Mouse (Mus musculus) brain, embryonic 14.5 days (tissue): Measurements from ENCODE around the gene Mcrip2. TPM values are rescaled to one million over a fixed set of nuclear protein-coding genes. Genes with fewer than 3 reads are reported as not detected.
A peak's percentile ranks its signal among the peaks of the same experiment; 100 is the strongest.

Experiments
- DNase-seq: peaks from one replicate; pipeline ENCODE4 v3.0.0-alpha.2; 2011; ENCODE audit warnings: low read depth
- CTCF ChIP-seq: fragments of 200-500 bp; IDR thresholded peaks from 2 replicates; pipeline ENCODE4 v1.5.1; 2012; ENCODE audit warnings: inconsistent platforms, mild to moderate bottlenecking, moderate library complexity, borderline replicate concordance; ENCODE audit not compliant: insufficient read depth, insufficient read length; ENCODE audit errors: extremely low read depth
- POLR2A ChIP-seq: fragments of 200-500 bp; IDR thresholded peaks from 2 replicates; pipeline ENCODE4 v1.6.1; 2012; ENCODE audit warnings: mild to moderate bottlenecking, inconsistent platforms, borderline replicate concordance; ENCODE audit not compliant: poor library complexity, insufficient read depth, insufficient read length, severe bottlenecking; ENCODE audit errors: extremely low read depth
- polyA plus RNA-seq: library from polyadenylated mRNA; depleted of rRNA; stranded (reverse); fragments of >200 nt; gene quantifications from 2 replicates; pipeline ENCODE4 v1.2.3, GENCODE M21; 2012

Mcrip2 gene
- polyA plus RNA-seq, 1 experiment = 11.7 TPM

DNA sequence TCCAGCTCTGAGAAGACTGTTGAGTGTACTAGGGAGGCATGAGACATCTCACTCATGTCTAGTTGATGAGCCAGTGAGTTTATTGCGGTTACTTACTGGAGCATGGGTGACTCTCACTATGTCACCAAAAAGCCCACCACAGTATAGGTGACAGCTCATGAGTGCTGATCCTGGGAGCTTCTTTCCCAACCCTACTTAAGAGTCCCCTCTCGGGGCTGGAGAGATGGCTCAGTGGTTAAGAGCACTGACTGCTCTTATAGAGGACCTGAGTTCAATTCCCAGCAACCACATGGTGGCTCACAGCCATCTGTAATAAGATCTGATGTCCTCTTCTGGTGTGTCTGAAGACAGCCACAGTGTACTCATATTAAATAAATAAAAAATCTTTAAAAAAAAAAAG, 1.4 kb upstream of the Mcrip2 start:
- TF ChIP-seq POLR2A = no peak
- no peak for TF ChIP-seq CTCF
- no peak for DNase-seq

DNA sequence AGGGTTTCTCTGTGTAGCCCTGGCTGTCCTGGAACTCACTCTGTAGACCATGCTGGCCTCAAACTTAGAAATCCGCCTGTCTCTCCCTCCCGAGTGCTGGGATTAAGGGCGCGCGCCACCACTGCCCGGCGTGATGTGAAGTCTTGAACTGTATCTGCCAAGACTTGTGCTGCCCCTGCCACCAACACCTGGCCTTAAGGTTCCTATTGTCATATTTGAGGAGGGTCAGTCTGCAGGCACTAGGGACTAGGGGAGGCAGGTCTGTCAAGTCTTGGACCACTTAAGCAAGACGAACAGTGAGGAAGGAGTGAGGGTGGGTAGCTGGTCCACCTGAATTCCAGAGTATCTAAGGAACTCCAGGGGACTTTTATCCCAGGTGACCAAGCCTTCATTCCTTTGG, 934 bp upstream of the Mcrip2 start:
- no peak for TF ChIP-seq POLR2A
- no peak for TF ChIP-seq CTCF
- no peak for DNase-seq

DNA sequence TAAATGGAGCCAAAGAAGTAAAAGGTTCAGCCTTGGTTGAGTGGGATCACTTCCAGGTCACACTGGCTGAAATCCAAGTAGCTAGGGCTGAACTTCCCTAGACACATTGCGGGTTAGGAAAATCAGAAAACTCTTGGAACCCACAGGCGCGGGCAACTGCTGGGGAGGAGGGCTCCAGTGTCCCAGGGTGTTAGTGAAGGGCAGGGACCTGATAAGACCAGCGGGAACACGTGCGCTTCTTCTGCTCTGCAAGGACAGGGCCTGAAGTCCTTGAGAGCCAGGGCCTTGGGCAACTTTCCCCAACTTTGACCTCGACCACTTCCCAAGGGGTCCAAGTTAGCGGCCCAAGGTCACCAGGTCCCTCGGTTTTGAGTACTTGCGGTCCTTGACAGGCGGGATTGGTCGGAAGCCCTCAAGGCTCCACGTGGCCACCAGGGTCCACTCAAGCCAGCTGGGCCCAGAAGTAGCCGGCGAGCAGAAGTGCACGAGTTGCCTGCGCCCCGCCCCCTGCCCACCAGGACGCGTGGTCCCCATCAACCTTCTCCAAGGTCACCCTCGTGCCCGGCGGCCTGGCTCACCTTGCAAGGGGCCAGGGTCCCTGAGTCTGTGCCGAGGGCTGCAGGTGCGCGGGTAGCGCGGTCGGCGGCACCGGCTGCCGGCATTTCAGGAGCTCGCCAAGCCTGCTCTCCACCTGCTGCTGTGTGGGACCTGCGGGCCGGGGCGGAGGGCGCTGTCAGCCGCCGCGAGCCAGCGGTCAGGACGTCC, 546 bp downstream of the Mcrip2 start:
- TF ChIP-seq POLR2A (no peak), CTCF (no peak)
- DNase-seq = no peak

DNA sequence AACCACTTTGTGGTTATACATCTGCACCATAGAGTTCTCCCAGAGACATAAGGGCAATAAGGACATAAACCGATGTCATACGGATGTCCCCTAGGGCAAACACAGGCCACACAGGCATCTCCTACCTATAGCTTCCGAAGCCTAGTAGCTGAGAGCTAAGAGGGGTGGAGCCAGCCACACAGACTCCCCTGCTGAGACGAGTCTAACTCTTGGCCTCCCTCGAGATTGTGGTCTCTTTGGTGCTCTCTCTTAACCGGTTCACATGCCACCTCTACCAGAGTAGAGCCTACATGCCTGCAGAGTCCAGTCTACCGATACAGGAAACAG, 1.1 kb downstream of the Mcrip2 start:
- TF ChIP-seq POLR2A = no peak
- TF ChIP-seq CTCF = no peak
- no peak for DNase-seq

DNA sequence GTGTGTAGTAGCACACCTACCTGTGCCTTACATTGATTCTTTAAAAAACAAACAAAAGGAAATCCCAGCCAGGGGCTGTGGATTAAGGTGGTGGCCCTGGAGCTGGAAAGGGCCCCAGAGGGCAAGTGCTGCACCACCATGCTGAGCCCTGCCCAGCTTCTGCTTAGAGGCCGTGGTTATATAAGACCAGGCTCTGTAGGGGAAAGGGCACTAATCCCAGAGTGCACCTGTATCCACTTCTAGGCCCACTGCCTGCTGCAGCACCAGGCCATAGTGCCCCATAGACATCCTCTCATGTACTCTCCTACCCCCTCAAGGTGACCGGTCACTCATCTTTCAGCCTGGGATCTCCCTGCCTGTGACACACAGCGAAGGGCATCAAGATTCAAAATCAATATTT, 2.4 kb downstream of the Mcrip2 start:
- TF ChIP-seq CTCF = no peak
- TF ChIP-seq POLR2A = no peak
- no peak for DNase-seq

DNA sequence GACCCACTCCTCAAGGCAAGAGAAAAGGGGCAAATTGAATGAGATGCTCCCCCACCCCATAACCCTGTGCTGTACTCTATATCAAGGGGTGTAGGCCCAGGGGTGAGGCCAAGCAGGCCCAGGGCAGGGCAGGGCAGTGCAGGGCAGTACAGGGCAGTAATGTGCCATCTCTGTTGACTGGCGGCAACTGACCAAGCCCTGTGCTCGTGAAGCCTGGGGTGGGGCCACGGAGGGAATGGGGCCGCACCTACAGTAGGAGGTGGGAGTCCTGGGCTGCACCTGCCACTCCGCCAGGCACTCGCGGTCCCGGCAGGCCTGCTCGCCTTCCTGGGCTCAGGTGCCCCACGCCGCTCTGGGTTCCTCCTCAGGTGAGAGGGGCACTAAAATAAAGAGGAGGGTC, 3.3 kb downstream of the Mcrip2 start:
- TF ChIP-seq POLR2A = no peak
- TF ChIP-seq CTCF = no peak
- DNase-seq = no peak

DNA sequence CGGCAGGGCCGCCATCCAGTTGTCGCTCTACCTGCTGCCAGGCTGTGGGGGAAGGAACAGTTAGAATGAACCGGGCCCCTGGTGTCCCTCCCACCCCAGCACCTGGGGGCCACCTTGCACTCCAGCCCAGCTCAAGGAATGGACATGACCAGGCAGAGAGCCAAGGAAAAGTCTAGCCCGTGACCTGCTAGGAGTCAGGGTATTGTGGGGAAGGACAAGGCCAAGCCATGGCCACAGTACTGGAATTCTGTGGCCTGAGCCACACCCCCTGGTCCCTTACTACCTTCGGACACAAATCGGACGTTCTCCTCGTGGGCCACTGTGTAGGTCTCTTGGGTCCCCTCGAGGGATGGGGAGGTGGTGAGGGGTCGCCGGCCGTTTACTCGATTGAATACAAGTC, 4.3 kb downstream of the Mcrip2 start:
- DNase-seq = no peak
- no peak for TF ChIP-seq CTCF
- no peak for TF ChIP-seq POLR2A

DNA sequence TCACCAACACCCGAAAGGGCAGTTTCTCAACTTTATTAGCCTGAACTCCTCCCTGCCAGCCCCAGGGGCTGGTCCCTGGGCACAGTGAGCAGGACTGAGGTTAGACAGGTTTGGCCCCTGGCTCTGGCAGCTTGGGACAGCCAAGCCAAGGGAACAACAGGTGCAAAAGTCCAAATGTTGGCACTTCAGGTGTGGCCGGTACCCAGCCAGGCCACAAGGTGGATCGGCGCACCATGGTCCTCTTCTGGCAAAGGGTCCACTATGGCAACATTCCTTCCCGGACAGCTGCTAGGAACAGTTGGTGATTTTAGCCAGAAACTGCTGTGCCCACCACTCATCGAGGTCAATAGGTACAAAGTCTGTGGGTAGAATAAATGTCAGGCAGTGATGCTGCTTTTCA, 4.9 kb downstream of the Mcrip2 start:
- DNase-seq = no peak
- TF ChIP-seq CTCF = no peak

DNA sequence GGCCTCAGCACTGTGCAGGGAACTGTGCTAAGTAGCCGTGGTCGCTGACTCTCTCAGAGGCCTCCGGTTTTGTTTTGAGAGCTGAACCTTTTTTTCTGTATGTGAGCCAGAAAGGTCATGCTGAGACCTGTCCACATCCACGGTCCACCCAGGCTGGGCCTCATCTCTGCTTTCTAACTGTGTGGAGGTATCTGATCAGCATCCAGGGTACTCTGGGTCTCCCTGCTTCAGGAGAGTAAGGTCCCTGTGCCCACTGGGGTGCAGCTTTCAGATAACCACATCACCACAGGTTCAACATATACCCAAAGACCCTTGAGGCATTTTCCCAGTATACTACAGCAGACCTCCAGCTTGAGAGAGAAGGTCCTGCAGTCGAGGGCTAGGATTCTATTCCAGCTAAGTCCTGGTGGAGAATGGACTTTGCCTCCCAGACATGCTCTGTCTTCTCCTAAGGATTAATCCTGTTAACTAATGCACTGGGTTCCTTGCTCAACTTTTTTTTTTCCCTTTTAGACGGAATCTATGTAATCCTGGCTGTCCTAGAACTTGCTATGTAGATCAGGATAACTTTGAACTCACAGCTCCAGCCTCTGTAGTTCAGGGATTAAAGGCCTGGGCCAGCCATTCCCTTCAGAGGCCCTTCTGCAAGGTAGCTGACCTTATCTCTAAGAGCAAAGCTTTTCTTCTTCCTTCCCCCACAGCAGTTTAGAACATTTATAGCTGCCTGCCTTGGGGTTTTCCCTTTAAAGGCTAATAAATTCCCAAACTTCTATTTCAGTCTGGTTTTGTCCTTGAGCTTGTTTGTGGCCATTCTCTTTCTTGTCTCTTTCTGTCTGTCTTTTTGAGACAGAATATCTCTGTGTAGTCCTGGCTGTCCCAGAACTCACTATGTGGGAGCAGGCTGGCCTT, 6.6 kb downstream of the Mcrip2 start:
- TF ChIP-seq CTCF (no peak), POLR2A (no peak)
- no peak for DNase-seq

DNA sequence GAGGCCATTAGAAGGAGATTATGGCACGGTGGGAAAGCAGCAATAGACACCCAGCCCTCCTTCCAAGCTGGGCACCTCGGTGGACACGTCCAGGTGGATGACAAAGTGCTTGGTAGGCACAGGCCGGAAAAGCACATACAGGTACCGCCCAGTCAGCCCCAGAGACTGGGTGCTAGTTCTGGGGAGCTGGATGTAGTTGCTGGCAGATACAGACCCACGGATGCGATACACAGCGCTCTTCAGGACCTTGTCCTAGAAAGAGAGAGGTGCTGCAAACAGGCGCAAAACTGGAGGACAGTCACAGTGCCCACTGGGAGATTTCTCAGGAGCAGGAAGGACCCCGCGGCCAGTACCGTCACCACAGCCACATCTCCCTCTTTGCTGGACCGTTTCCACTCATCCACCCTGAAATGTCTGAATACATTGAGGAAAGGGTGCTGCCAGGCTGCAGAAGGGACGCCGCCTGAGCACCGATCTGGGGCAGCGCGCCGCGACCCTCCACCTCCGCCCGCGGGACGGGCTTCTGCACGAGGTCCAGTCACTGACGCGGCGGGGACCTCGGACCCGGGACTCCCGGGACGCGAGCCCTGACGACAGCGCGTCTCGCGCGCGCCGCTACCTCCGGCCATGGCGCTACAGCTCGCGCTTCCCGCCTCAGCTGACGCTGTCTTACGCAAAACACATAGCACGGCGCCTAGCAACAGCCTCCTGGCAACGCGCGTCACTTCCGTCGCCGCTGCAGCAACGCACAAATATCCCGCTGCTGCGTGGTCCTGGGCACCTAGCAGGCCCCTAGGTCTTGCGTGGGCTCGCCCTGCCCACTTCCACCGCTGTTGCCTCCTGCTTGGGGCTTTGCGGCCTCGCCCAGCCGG, 7.5 kb downstream of the Mcrip2 start, which contains the start of gene Wdr90:
TSS of gene Wdr90 (minus strand) at position 670 of the 872 bp plus-strand sequence.
- TF ChIP-seq POLR2A (peak; percentile 71), CTCF (no peak)

DNA sequence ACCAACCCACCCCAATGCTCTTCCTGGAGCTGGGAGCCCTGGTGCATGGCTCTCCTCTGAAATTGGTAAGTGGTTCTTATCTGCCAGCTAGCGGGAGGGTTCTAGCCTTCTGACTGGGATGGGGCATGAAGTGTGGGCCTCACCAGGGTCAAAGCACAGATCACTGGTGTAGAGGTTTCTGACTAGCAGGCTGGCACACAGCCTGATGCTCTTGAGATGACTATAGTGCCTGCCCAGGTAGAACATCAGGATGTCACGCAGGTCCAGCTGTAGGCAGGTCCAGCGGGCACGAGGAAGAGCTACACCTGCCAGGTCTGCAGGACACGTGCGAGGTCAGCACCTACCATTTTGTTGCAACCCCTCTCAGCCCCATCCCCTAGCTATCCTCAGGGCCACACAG, 8.3 kb downstream of the Mcrip2 start:
- TF ChIP-seq POLR2A (no peak), CTCF (no peak)
- DNase-seq = no peak

More for the DNA sequence above, 7.5 kb downstream of the Mcrip2 start, which contains the start of gene Wdr90:
- DNase-seq = peak; percentile 98
